Comparison of ENCODE assay signal across 5 mouse cellular contexts in genomic region chr7:73656424-73656795, GRCm38 (mm10).
DNase-seq lines count a peak whose midpoint lies in the region; ATAC-seq lines count a peak whose summit lies in the region.
"Not testable (repeated sequence)": the region's sequence is repeated elsewhere in the genome, so short reads cannot be mapped to it uniquely, and the experiment has no call there.

No protein-coding gene starts in this region.

- ATAC-seq in forebrain, embryonic 13.5 days: peak; percentile 8; the same call in 1 of the 2 replicates
- ATAC-seq in hindbrain, embryonic 15.5 days (ENCODE audit: low FRiP score, low read depth): 0 out of 2 replicates have a peak, but pooled peaks have one; percentile 21
- 0 out of 2 replicates have a peak, but pooled peaks have one; percentile 18 for ATAC-seq in midbrain, embryonic 13.5 days

- not testable (repeated sequence) for H3K27me3 ChIP-seq in forebrain, embryonic 13.5 days; hindbrain, embryonic 15.5 days
- H3K27me3 ChIP-seq in midbrain, embryonic 13.5 days: peaks cover 12% of the 10 kb centered on the region; the same call in 1 of the 2 replicates

- not testable (repeated sequence) for H3K27ac ChIP-seq in forebrain, embryonic 13.5 days; hindbrain, embryonic 15.5 days (replicated peaks); midbrain, embryonic 13.5 days

- peak; percentile 89 for DNase-seq in heart, adult 11 months
- DNase-seq in right cerebral cortex, postnatal 4 days: peak; percentile 2

- not testable (repeated sequence) for H3K9ac ChIP-seq in forebrain, embryonic 13.5 days; hindbrain, embryonic 15.5 days; midbrain, embryonic 13.5 days (replicated peaks)

- H3K9me3 ChIP-seq in forebrain, embryonic 13.5 days (replicated peaks); hindbrain, embryonic 15.5 days; midbrain, embryonic 13.5 days: not testable (repeated sequence)

- not testable (repeated sequence) for H3K4me2 ChIP-seq in forebrain, embryonic 13.5 days; hindbrain, embryonic 15.5 days; midbrain, embryonic 13.5 days (replicated peaks)

- not testable (repeated sequence) for H3K4me3 ChIP-seq in forebrain, embryonic 13.5 days; hindbrain, embryonic 15.5 days; midbrain, embryonic 13.5 days (replicated peaks)

- not testable (repeated sequence) for H3K36me3 ChIP-seq in forebrain, embryonic 13.5 days (ENCODE audit: poor library complexity, severe bottlenecking); hindbrain, embryonic 15.5 days; midbrain, embryonic 13.5 days

- WGBS in forebrain, embryonic 13.5 days: 96% methylated on average over 16 of the region's 16 CpGs
- WGBS in hindbrain, embryonic 15.5 days: 97% methylated on average over 16 of the region's 16 CpGs
- 95% methylated on average over 16 of the region's 16 CpGs for WGBS in midbrain, embryonic 13.5 days

- not testable (repeated sequence) for H3K4me1 ChIP-seq in forebrain, embryonic 13.5 days; hindbrain, embryonic 15.5 days (replicated peaks); midbrain, embryonic 13.5 days (replicated peaks)
